Mouse (Mus musculus): ENCODE results near the gene Slc4a5. TPM values are rescaled to one million over a fixed set of nuclear protein-coding genes. Genes with fewer than 3 reads are reported as not detected.

Slc4a5 gene
- 0.39 and 0.41 TPM in 2 replicates for polyA plus RNA-seq (2015; fragmentation: Nextera tagmentation; extraction: Ambion mirVana)

DNA sequence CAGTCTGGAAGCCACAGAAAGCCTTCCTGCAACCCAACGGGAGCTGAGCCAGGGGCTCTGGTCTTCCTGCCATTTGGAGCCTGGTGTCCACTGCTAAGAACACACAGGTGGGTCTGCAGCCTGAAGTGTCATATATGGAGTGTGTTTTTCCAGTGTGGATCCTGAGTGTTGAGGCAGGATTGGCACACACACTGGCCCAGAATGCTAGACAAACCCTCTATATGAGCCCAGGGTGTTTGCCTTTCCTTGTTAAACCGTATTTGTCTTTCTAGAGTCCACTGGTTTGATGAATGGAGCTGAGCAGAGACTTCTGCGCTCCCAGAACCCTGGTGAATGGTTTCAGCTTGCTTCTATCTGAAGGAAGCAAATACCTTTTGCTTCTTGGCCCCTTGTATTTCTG, at the start of gene Slc4a5:
Slc4a5 (plus strand) TSS at position 15 of the 400 bp plus-strand sequence.
- Histone ChIP-seq H3K4me1 (replicated peaks) (no peaks in the 10 kb centered on the region), H3K9ac (no peak within 1 kb of the TSS), H3K9me3 (no peaks in the 10 kb centered on the region), H3K4me2 (replicated peaks) (no peak within 1 kb of the TSS), H3K36me3 (no peaks in the 10 kb centered on the region), H3K27me3 (replicated peaks) (no peaks in the 10 kb centered on the region), H3K4me3 (replicated peaks) (no peak within 1 kb of the TSS), H3K27ac (no peak within 1 kb of the TSS)
- no peak for ATAC-seq
- WGBS, result 58% methylated on average over 3 of the region's 3 CpGs

- Histone ChIP-seq H3K27ac (no peak overlapping the region), H3K9me3 (no peaks in the 10 kb centered on the region), H3K9ac (no peak overlapping the region), H3K36me3 (no peaks in the 10 kb centered on the region), H3K27me3 (replicated peaks) (no peaks in the 10 kb centered on the region), H3K4me2 (replicated peaks) (no peak overlapping the region), H3K4me1 (replicated peaks) (peaks cover 8% of the 10 kb centered on the region; the same call in 1 of the 2 replicates), H3K4me3 (replicated peaks) (no peak overlapping the region)
- 73% methylated on average over 5 of the region's 5 CpGs for WGBS
- no peak for ATAC-seq
Measured at GRCm38 (mm10) chr6:83169872-83170271, 49.8 kb upstream of the Slc4a5 start.

DNA sequence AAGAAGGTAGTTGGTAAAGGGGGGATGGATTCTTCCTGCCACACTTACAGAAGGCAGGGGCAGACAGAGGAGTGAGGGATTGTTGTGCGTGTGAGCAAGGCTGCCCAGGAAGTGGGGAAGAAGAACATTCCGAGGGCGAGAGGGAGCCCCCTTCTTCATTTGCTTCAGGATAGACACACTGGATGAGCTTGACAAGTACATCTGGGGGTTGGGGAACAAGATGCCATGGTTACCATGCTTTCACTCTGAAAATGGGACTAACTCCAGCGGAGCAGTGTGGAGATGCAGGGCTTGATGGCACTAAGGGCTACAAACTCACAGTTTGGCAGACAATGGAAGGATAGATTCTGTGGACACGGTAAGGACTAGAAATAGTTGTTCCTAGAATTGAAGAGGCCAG, 48.6 kb upstream of the Slc4a5 start:
- Histone ChIP-seq H3K4me1 (replicated peaks) (peaks cover 5% of the 10 kb centered on the region; the same call in 1 of the 2 replicates), H3K4me3 (replicated peaks) (no peak overlapping the region), H3K27me3 (replicated peaks) (no peaks in the 10 kb centered on the region), H3K9me3 (no peaks in the 10 kb centered on the region), H3K9ac (no peak overlapping the region), H3K4me2 (replicated peaks) (no peak overlapping the region), H3K27ac (no peak overlapping the region), H3K36me3 (no peaks in the 10 kb centered on the region)
- ATAC-seq, result no peak
- WGBS, result 77% methylated on average over 5 of the region's 5 CpGs

DNA sequence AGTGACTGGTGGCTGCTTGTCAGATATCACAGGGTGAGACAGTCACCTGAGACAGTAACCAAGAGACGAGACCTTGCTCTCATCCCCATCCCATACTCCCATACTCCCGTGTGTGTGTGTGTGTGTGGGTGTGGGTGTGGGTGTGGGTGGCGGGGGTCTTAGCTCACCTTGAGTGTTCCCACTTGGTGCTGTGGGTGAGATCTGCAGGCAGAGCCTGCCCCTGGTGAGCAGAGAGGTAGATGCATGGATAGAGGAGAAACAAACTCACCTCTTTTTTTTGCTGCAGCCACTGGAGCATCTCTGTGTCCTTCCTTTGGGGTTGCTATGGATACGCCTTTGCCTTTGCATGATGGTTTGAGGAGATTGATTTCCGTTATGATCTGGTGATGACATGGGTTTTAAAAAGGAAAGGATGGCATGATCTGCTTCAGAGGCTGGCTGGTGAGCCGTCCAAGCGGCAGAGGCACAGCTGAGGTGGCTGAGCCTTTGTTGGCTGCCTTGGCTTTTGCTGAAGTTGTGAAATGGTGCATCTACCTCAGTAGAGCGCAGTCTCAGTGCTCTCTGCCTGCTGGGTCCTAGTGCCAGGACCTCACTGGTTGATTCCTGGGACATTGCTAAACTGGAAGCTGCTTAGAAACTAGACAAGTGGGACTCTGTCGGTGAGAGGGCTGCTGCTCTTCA, 47.2 kb upstream of the Slc4a5 start:
- WGBS, result 71% methylated on average over 9 of the region's 9 CpGs
- no peak overlapping the region for H3K4me2 ChIP-seq (replicated peaks)
- H3K9me3 ChIP-seq, result no peaks in the 10 kb centered on the region
- H3K27ac ChIP-seq, result no peak overlapping the region
- H3K36me3 ChIP-seq, result no peaks in the 10 kb centered on the region
- H3K4me3 ChIP-seq (replicated peaks), result no peak overlapping the region
- no peak overlapping the region for H3K9ac ChIP-seq
- H3K27me3 ChIP-seq (replicated peaks), result no peaks in the 10 kb centered on the region
- no peak for ATAC-seq
- peaks cover 5% of the 10 kb centered on the region; the same call in 1 of the 2 replicates for H3K4me1 ChIP-seq (replicated peaks)

DNA sequence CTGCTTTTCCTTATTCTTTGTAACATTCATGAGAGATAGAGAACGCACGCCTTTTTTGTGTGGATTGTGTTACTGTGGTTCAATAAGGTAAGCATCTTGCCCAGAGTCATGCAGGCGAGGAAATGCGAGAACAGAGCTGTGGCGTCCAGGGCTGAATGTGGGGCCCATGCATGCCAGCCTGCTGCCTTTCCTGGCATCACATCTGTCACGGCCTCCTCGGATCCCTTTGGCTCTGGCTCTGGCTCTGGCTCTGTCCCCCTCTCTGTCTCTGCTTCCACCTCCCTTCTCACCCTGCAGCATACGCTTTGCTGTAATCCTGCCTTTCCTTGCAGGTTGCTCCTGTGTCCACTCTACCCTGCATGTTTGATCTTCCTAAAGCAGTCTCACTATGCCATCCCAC, 43.6 kb upstream of the Slc4a5 start:
- Histone ChIP-seq H3K27me3 (replicated peaks) (no peaks in the 10 kb centered on the region), H3K27ac (no peak overlapping the region), H3K36me3 (no peaks in the 10 kb centered on the region), H3K9ac (no peak overlapping the region), H3K4me3 (replicated peaks) (no peak overlapping the region), H3K4me2 (replicated peaks) (no peak overlapping the region), H3K4me1 (replicated peaks) (peaks cover 12% of the 10 kb centered on the region), H3K9me3 (no peaks in the 10 kb centered on the region)
- 86% methylated on average over 8 of the region's 8 CpGs for WGBS
- ATAC-seq, result no peak

DNA sequence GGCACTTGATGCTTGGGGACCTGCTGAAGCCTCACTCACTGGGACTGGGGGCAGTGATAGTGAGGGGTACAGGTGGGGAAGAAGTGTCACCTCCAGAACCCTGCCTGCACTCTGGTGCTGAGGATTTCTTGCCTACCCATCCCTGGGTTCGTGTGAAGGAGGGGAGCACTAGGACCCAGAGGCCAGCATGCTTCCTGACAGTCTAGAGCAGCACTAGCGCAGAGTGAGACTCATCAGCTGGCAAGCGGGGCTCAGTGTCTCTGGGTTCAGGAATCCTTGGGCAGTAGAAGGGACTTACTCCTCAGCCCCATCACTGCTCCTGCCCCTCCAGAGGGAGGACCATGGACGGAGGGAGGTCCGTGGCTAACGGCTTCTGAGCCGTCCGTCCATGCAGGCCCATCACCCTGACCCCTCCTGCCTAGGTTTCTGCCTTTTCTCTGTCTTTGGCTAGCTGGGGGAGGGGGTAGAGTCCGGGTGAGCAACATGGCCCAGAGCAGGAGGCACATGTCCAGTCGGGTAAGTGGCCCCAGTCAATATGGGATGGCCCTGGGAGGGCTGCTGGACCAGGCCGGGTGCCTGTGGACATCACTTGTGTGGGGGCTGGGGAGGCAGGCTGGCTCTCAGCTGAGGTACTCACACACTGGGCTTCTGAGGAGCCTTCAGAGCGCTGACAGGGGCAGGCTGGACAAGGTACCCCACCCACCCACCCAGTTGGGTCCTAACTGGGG, 40.1 kb upstream of the Slc4a5 start:
- peaks cover 10% of the 10 kb centered on the region; the same call in 1 of the 2 replicates for H3K36me3 ChIP-seq
- H3K4me3 ChIP-seq (replicated peaks), result peak overlapping the region; percentile 25
- 0 out of 2 replicates have a peak overlapping the region, but pooled peaks have one; percentile 23 for H3K9ac ChIP-seq
- no peaks in the 10 kb centered on the region for H3K27me3 ChIP-seq (replicated peaks)
- no peak overlapping the region for H3K27ac ChIP-seq
- H3K9me3 ChIP-seq, result no peaks in the 10 kb centered on the region
- H3K4me1 ChIP-seq (replicated peaks), result peaks cover 12% of the 10 kb centered on the region
- ATAC-seq, result peak; percentile 64
- WGBS, result 25% methylated on average over 12 of the region's 12 CpGs
- H3K4me2 ChIP-seq (replicated peaks), result peak overlapping the region; percentile 60

DNA sequence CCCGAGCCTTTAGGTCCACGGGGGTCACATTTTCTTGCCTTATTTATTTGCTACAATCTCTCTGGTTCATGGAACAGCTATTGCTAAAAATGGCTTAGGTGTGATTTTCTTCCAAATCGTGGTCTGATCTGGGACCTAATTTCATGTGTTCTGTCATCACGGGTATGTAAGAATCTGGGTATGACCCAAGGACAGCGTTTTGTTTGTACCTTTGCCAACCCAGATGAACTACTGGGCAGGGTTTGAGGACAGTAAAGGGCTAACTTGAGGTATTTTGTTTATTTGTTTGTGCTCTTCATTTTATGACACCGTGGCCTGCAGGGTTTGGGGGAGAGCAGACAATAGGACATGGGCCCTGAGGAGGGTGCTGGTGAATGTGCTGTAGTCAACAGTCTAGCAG, 39.0 kb upstream of the Slc4a5 start:
- H3K27me3 ChIP-seq (replicated peaks), result no peaks in the 10 kb centered on the region
- no peak overlapping the region for H3K27ac ChIP-seq
- H3K9me3 ChIP-seq, result no peaks in the 10 kb centered on the region
- peaks cover 10% of the 10 kb centered on the region; the same call in 1 of the 2 replicates for H3K36me3 ChIP-seq
- no peak overlapping the region for H3K4me3 ChIP-seq (replicated peaks)
- peaks cover 13% of the 10 kb centered on the region for H3K4me1 ChIP-seq (replicated peaks)
- WGBS, result 75% methylated on average over 6 of the region's 6 CpGs
- H3K4me2 ChIP-seq (replicated peaks), result no peak overlapping the region
- no peak overlapping the region for H3K9ac ChIP-seq
- no peak for ATAC-seq

DNA sequence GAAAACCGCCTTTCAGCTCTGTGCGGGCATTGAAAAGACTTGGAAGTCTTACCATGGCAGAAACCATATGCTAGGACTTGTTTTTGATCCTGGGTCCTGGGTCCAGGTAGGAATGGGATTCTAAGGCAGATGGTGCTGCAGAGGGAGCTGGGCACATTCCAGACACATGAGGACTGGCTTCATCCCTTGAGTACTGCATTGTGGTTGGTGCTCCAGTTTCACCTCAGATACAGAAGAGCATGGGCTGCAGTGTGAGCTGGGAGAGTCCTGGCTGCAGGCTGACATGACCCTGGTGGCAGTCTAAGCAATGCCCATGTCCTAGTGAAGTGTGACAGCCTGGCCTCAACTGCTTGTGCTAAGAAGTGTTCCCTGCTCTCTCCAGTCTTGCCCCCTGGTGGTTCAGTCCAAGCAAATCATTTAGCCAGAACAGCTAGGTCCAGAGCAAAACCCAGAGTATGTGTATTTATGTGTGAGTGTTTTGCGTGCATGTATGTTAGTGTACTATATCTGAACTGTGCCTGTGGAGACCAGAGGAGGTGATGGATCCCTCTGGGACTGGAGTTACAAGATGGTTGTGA, 34.7 kb upstream of the Slc4a5 start:
- H3K36me3 ChIP-seq, result peaks cover 20% of the 10 kb centered on the region
- ATAC-seq, result no peak
- no peak overlapping the region for H3K9ac ChIP-seq
- no peak overlapping the region for H3K4me3 ChIP-seq (replicated peaks)
- H3K9me3 ChIP-seq, result no peaks in the 10 kb centered on the region
- H3K4me1 ChIP-seq (replicated peaks), result peaks cover 10% of the 10 kb centered on the region; the same call in 1 of the 2 replicates
- H3K27ac ChIP-seq, result no peak overlapping the region
- no peak overlapping the region for H3K4me2 ChIP-seq (replicated peaks)
- WGBS, result 86% methylated on average over 3 of the region's 3 CpGs
- H3K27me3 ChIP-seq (replicated peaks), result no peaks in the 10 kb centered on the region

- H3K9ac ChIP-seq, result 0 out of 2 replicates have a peak overlapping the region, but pooled peaks have one; percentile 12
- H3K9me3 ChIP-seq, result no peaks in the 10 kb centered on the region
- no peak overlapping the region for H3K27ac ChIP-seq
- peak overlapping the region; percentile 9; the same call in 1 of the 2 replicates for H3K4me3 ChIP-seq (replicated peaks)
- no peaks in the 10 kb centered on the region for H3K27me3 ChIP-seq (replicated peaks)
- H3K4me2 ChIP-seq (replicated peaks), result peak overlapping the region; percentile 45
- 16% methylated on average over 25 of the region's 25 CpGs for WGBS
- peak; percentile 87 for ATAC-seq
- peaks cover 8% of the 10 kb centered on the region; the same call in 1 of the 2 replicates for H3K4me1 ChIP-seq (replicated peaks)
- H3K36me3 ChIP-seq, result peaks cover 30% of the 10 kb centered on the region
Measured at GRCm38 (mm10) chr6:83185895-83186861, 33.5 kb upstream of the Slc4a5 start.

- H3K9ac ChIP-seq, result no peak overlapping the region
Measured at GRCm38 (mm10) chr6:83186946-83187345, 32.7 kb upstream of the Slc4a5 start.

DNA sequence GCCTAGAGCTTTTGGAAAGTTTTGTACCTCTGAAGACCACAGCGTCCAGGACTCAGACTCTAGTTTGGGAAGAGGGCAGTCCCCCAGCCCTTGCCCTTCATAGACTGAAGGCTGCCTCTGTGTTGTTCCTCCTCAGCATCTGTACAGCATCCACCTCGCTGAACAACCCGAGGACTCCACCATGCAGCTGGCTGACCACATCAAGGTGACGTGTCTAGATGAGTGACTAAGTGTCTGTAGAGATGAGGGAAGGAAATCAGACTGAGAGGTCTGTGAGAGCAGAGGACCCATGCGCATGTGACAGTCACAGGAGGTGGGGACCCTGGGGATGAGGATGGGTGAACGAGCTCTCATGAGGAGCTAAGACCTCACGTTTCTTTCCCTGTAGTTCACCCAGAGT, 26.1 kb upstream of the Slc4a5 start:
- no peak overlapping the region for H3K4me2 ChIP-seq (replicated peaks)
- peaks cover 80% of the 10 kb centered on the region for H3K36me3 ChIP-seq
- no peak overlapping the region for H3K4me3 ChIP-seq (replicated peaks)
- no peak overlapping the region for H3K9ac ChIP-seq
- 90% methylated on average over 7 of the region's 7 CpGs for WGBS
- no peaks in the 10 kb centered on the region for H3K9me3 ChIP-seq
- H3K4me1 ChIP-seq (replicated peaks), result no peaks in the 10 kb centered on the region
- H3K27ac ChIP-seq, result no peak overlapping the region
- no peak for ATAC-seq
- no peaks in the 10 kb centered on the region for H3K27me3 ChIP-seq (replicated peaks)

More at GRCm38 (mm10) chr6:83186946-83187345, 32.7 kb upstream of the Slc4a5 start:
- 95% methylated on average over 2 of the region's 2 CpGs for WGBS
- Histone ChIP-seq H3K36me3 (peaks cover 38% of the 10 kb centered on the region), H3K4me3 (replicated peaks) (no peak overlapping the region), H3K27ac (no peak overlapping the region), H3K27me3 (replicated peaks) (no peaks in the 10 kb centered on the region), H3K4me1 (replicated peaks) (peaks cover 8% of the 10 kb centered on the region; the same call in 1 of the 2 replicates), H3K4me2 (replicated peaks) (no peak overlapping the region), H3K9me3 (no peaks in the 10 kb centered on the region)
- ATAC-seq, result no peak
